Mouse (Mus musculus) small intestine, adult 2 months (tissue): ENCODE measurements around the gene Lpp.

Experiments
- CTCF ChIP-seq: fragments of 200-500 bp; IDR thresholded peaks from 2 replicates; pipeline ENCODE4 v1.5.1; 2012; ENCODE audit warnings: low read depth, mild to moderate bottlenecking, control low read depth, inconsistent platforms, low read length, moderate library complexity, mixed read lengths; ENCODE audit not compliant: insufficient replicate concordance, insufficient read length; ENCODE audit errors: extremely low read depth
- POLR2A ChIP-seq: fragments of 200-500 bp; IDR thresholded peaks from 2 replicates; pipeline ENCODE4 v1.6.1; 2012; ENCODE audit warnings: low read depth, mild to moderate bottlenecking, control low read depth, inconsistent platforms, low read length, moderate library complexity

GRCm38 (mm10) chr16:24569681-24570080, 176.4 kb downstream of the Lpp start:
- TF ChIP-seq CTCF = no peak
- TF ChIP-seq POLR2A = no peak
